Mouse (Mus musculus) heart, postnatal 36 days (tissue): ENCODE results near the gene Foxn3. TPM values are rescaled to one million over a fixed set of nuclear protein-coding genes. Genes with fewer than 3 reads are reported as not detected.
A peak's percentile ranks its signal among the peaks of the same experiment; 100 is the strongest.

ENCODE experiments used
- DNase-seq, 2 experiments: peaks; one replicate each; pipeline ENCODE4 v3.0.0; 2021 to 2022
- intact Hi-C: fragments of 180-260 bp; cut with DNase I; formaldehyde crosslinking; loops from one replicate; pipeline ENCODE4 v1.15.1; 2025
- total RNA-seq, 2 experiments: library from RNA; stranded (reverse); gene quantifications; 2 replicates each; pipeline ENCODE4 v1.2.3; 2021

The Foxn3 gene
- total RNA-seq, 2 experiments from 2014 or later: 120 to 133 TPM

GRCm38 (mm10) chr12:99564301-99564910, 1.0 kb upstream of the Foxn3 start:
- intact Hi-C loops: loop anchor here (5.0 kb wide), 3 partner anchors 123 to 318 kb away; partner anchors contain the start of genes Efcab11 and Tdp1
- DNase-seq: no peak

- peak in 1 of 2 experiments; percentile 35 for DNase-seq
- intact Hi-C loops: loop anchor here (1.0 to 5.0 kb wide), 7 partner anchors 16 to 466 kb away; partner anchors contain the start of genes Efcab11 and Tdp1
Observed at GRCm38 (mm10) chr12:99562867-99563189, 554 bp downstream of the Foxn3 start.

GRCm38 (mm10) chr12:99562073-99562866, 1.1 kb downstream of the Foxn3 start:
- DNase-seq: peak; percentile 65 to 79
- intact Hi-C loops: loop anchor here (2.0 to 5.0 kb wide), 6 partner anchors 15 to 465 kb away; partner anchors contain the start of genes Efcab11 and Tdp1

DNA sequence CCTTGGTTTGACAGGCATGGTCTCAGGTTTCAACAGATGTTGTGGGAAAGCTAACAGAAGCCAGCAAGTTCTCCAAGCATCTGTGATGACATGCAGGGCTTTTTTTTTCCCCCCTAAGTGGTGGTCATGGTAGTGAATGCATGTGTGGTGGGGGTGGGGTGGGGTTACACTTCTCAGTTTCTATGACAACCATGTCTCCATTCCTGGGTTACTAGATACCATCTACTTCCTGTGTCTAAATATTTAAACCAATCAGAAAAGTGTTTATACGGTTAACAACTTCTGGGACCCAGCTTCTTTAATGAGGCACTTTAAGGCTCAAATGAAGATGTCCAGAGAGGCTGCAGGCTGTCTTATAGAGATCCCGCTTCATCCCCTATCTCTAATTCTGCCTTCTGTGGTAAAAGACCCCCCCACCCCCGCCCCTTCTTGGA, 2.0 kb downstream of the Foxn3 start:
- intact Hi-C loops: loop anchor here (5.0 kb wide), 3 partner anchors 126 to 321 kb away; partner anchors contain the start of genes Efcab11 and Tdp1
- no peak for DNase-seq

- intact Hi-C loops: loop anchor here (5.0 kb wide), 3 partner anchors 126 to 321 kb away; partner anchors contain the start of genes Efcab11 and Tdp1
Observed at GRCm38 (mm10) chr12:99560701-99561332, 2.6 kb downstream of the Foxn3 start.

GRCm38 (mm10) chr12:99559483-99559882, 3.9 kb downstream of the Foxn3 start:
- intact Hi-C loops: no loop called here
- DNase-seq: no peak

More at GRCm38 (mm10) chr12:99560701-99561332, 2.6 kb downstream of the Foxn3 start:
- DNase-seq: peak; percentile 36 to 56

DNA sequence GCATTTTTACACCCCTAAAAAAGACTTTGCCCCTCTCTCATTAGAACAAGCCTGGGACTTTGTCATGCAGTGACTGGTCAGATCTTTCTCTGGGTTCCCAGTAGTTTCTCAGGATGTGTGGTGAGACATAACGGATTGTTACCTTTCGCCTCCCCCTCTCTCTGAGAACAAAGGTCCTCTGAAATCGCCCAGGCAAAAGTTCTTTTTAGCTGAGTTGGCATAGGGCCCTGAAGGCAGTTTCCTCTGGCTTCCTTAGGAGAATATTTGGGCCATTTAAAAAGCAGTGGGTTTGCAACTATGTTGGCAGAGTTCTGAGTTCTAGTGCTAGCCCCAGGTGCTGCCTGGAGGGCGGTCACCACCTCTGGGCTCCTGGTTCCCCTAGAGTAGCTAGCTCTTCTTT, 4.9 kb downstream of the Foxn3 start:
- intact Hi-C loops: no loop called here

DNA sequence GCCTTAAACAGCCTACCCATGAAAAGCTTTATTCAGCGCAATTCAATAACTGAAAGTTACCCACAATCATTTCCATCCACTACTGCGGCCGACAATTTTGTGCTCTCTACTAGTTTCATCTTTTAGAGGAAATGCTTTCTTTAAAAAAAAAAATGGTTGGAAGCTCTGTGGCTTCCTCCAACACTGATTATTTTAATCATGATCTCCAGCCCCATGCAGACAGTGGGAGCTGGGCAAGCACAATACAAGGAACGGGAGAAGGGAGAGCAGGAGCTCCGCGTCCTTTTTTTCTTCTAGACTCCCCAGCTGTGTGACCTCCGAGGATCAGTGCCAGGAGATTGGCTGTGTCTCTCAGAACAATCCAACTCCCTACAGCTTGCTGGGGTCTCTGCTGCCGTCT, 5.9 kb downstream of the Foxn3 start:
- no peak for DNase-seq

More for the DNA sequence above, 4.9 kb downstream of the Foxn3 start:
- no peak for DNase-seq

DNA sequence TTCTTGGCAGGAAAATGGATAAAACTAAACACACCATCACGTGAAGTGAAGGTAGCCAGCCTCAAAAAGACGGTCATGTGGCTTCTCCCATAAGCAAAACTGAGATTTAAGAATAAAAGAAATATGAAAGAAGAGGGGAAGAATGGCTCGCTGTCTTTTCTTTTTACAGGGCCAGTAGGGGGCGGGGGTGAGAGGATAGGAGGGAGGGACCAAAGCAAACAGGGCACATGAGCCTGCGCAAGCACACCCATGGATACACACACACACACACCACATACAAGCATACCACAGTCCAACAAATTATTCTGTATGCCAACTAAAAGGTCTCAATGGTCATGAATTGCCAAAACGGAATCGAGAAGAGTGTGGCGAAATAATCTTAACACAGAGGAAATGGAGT, 12.8 kb downstream of the Foxn3 start:
- intact Hi-C loops: no loop called here
- DNase-seq: no peak

More for the DNA sequence above, 5.9 kb downstream of the Foxn3 start:
- intact Hi-C loops: no loop called here

- intact Hi-C loops: loop anchor here (2.0 to 5.0 kb wide), 2 partner anchors 77 to 283 kb away; no protein-coding TSS in a partner anchor
- DNase-seq: no peak
Observed at GRCm38 (mm10) chr12:99549811-99550210, 13.6 kb downstream of the Foxn3 start.

- intact Hi-C loops: loop anchor here (2.0 to 5.0 kb wide), 2 partner anchors 79 to 284 kb away; no protein-coding TSS in a partner anchor
Observed at GRCm38 (mm10) chr12:99548419-99548818, 15.0 kb downstream of the Foxn3 start.

DNA sequence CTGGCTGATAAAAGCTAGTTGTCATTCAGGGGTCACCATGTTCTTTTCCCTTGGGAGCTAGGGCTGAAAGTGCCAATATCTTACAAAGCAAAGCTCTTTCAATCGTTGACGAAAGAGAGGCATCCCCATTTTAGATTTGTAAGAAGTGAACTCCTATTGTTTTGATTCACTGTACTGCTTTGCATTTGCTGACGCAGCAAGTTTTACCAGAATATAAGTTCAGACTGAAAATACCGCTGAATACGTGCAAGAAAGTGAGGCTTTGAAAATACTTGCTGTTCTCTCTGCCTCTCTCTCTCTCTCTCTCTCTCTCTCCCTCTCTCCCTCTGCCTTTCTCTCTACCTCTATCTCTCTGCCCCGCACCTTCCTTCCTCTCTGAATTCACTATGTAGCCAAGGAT, 16.1 kb downstream of the Foxn3 start:
- intact Hi-C loops: loop anchor here (2.0 to 5.0 kb wide), 2 partner anchors 16 to 80 kb away; partner anchors contain the start of gene Foxn3
- no peak for DNase-seq

More at GRCm38 (mm10) chr12:99548419-99548818, 15.0 kb downstream of the Foxn3 start:
- no peak for DNase-seq

DNA sequence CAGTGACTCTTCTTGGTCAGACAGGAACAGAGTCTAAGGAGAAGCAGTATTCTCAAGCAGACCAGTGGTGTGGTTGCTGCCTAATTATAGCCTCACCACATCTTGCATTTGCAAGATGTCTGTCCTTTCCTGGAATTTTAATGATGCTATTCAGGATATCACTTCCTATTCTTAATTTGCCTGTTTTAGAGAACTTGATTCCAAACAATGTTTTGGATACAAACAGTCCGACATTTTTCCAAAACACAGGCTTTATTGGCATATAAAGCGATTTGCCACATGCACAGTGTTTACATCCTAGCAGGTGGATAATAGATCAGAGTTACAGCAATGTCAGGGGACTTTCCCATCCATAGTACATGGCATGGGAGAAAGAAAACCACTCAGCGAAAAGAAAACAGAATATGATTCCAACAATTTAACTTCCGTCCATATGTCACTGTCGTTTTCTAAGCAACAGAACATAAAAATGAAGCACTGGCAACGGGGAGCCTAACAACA, 18.1 kb downstream of the Foxn3 start:
- intact Hi-C loops: loop anchor here (5.0 kb wide), 1 partner anchor 82 kb away; no protein-coding TSS in a partner anchor
- no peak for DNase-seq

DNA sequence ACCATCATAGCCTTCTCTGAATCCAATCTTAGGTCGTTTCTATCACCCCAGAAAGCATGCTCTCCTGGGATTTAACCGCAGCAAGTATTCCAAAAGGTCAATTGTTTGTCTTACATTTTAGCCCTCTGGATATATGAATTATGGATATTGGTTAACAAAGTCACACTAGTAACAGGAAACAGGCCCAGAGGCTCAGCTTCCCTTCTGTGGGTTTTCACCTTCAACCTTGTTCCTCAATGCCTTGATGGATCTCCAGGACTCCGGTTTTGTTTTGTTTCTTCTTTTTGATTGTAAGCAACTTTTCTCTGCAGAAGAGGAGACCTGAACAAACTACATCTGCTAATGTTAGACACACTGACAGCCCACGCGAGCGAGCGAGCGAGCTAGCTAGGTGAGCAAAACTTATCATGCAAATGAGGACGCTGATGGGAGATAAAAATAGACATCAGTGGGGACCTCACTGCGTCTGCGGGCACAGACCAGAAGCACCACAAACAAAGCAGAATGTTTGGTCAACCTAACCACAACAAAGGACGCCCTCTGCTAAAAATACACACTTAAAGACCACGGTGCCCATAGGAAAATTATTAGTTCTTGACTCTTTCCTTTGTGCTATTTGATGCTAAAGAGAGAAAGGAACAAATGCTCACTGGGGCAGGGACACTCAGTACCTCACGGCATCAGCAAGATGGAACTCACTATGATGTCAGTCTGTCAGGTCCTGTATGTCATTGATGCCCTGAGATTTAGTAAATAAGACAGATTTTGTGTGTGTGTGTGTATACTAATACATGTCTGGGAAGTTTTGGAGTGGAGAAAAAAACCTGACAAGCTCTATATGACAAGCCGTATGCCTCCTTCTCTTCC, 18.9 kb downstream of the Foxn3 start:
- no peak for DNase-seq
- intact Hi-C loops: loop anchor here (5.0 kb wide), 2 partner anchors 83 to 447 kb away; no protein-coding TSS in a partner anchor

- DNase-seq: no peak
- intact Hi-C loops: loop anchor here (5.0 kb wide), 1 partner anchor 446 kb away; no protein-coding TSS in a partner anchor
Observed at GRCm38 (mm10) chr12:99543421-99544195, 19.8 kb downstream of the Foxn3 start.

GRCm38 (mm10) chr12:99540201-99540600, 23.2 kb downstream of the Foxn3 start:
- no peak for DNase-seq
- intact Hi-C loops: loop anchor here (5.0 kb wide), 1 partner anchor 443 kb away; no protein-coding TSS in a partner anchor

- intact Hi-C loops: no loop called here
- DNase-seq: no peak
Observed at GRCm38 (mm10) chr12:99537316-99537715, 26.1 kb downstream of the Foxn3 start.

DNA sequence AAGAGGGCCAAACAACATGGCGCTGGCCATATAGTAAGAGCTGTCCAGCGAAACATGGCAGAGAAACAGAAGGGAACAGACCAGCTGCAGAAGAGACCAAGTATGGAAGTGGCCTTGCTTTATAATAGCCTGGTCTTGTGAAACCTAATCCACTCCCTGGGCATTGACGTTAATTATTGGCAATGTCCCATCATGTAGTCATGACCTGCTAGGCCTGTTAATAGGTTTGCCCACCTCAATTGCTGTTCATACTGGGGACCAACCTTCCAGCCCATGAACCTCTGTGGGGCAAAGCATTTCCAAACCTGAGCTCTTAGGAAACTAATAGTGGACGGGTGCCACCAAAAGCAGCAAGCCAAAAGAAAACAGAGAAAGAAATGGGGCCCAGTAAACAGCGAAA, 27.0 kb downstream of the Foxn3 start:
- DNase-seq: no peak

GRCm38 (mm10) chr12:99532342-99532741, 31.0 kb downstream of the Foxn3 start:
- DNase-seq: no peak
- intact Hi-C loops: no loop called here

More for the DNA sequence above, 27.0 kb downstream of the Foxn3 start:
- intact Hi-C loops: no loop called here
